ENCODE assay signal across 11 mouse cellular contexts in genomic region chr10:59981336-59981735, GRCm38 (mm10). TPM values are rescaled to one million over a fixed set of nuclear protein-coding genes. Genes with fewer than 3 reads are reported as not detected.
DNase-seq lines count a peak whose midpoint lies in the region; ATAC-seq and TF ChIP-seq lines count a peak whose summit lies in the region.
"Had no signal": no experiment of that assay in that cellular context is flagged by ENCODE, and none has a peak within 500 bp of the region (broad histone marks: within the 10 kb centered on the region; RNA-seq: fewer than 3 reads in every experiment).

No protein-coding gene starts in this region.

- intact Hi-C loops in heart, postnatal 36 days (cut with DNase I): no loop called here
- intact Hi-C loops in gastrocnemius, postnatal 14 days (cut with DNase I; ENCODE audit: low total_unique reads): no loop called here

- no peak for TF ChIP-seq CTCF in lung, postnatal 0 days (IDR thresholded peaks at IDR 0.05)

- no peak overlapping the region for H3K9ac ChIP-seq in lung, postnatal 0 days (replicated peaks; ENCODE audit: low read depth)
- no peak overlapping the region for H3K9ac ChIP-seq in limb, embryonic 13.5 days
- H3K9ac ChIP-seq: neural tube, embryonic 12.5 days had no signal

- peak; percentile 93 for DNase-seq in heart, adult 11 months
- DNase-seq in heart, postnatal 36 days: no peak
- DNase-seq in lung, postnatal 0 days (ENCODE audit: low spot score): no peak
- DNase-seq in lung, postnatal 10 days: no peak
- DNase-seq in thymus, postnatal 14 days: peak; percentile 80
- no peak for DNase-seq in gastrocnemius, postnatal 14 days
- DNase-seq: cerebellum, postnatal 25 days; gastrocnemius, postnatal 10 days had no signal

- 57% methylated on average over 4 of the region's 4 CpGs for WGBS in lung, postnatal 0 days
- WGBS in limb, embryonic 13.5 days: 85% methylated on average over 4 of the region's 4 CpGs

- H3K4me2 ChIP-seq in lung, postnatal 0 days (replicated peaks; ENCODE audit: low read depth, low read length): no peak overlapping the region
- H3K4me2 ChIP-seq in limb, embryonic 13.5 days (replicated peaks): no peak overlapping the region
- H3K4me2 ChIP-seq: neural tube, embryonic 12.5 days had no signal

- no peaks in the 10 kb centered on the region for H3K27me3 ChIP-seq in lung, postnatal 0 days (replicated peaks; ENCODE audit: insufficient read depth, low read length)
- no peaks in the 10 kb centered on the region for H3K27me3 ChIP-seq in limb, embryonic 13.5 days
- H3K27me3 ChIP-seq: neural tube, embryonic 12.5 days had no signal

- TF ChIP-seq EP300 in lung, postnatal 0 days (IDR thresholded peaks at IDR 0.05): no peak

- H3K4me1 ChIP-seq in lung, postnatal 0 days (ENCODE audit: insufficient read depth, low read depth, low read length): peaks cover 27% of the 10 kb centered on the region
- H3K4me1 ChIP-seq in limb, embryonic 13.5 days: peaks cover 21% of the 10 kb centered on the region

- H3K4me3 ChIP-seq in lung, postnatal 0 days (ENCODE audit: low read depth, low read length): no peak overlapping the region
- no peak overlapping the region for H3K4me3 ChIP-seq in limb, embryonic 13.5 days
- H3K4me3 ChIP-seq: neural tube, embryonic 12.5 days had no signal

- no peaks in the 10 kb centered on the region for H3K9me3 ChIP-seq in lung, postnatal 0 days (ENCODE audit: low read length)
- no peaks in the 10 kb centered on the region for H3K9me3 ChIP-seq in limb, embryonic 13.5 days
- H3K9me3 ChIP-seq: neural tube, embryonic 12.5 days had no signal

- no peaks in the 10 kb centered on the region for H3K36me3 ChIP-seq in lung, postnatal 0 days (ENCODE audit: insufficient read depth, low read length)
- H3K36me3 ChIP-seq in limb, embryonic 13.5 days: peaks cover 28% of the 10 kb centered on the region

- ATAC-seq in lung, postnatal 0 days: no peak
- ATAC-seq in limb, embryonic 13.5 days (ENCODE audit: low FRiP score, low read depth): no peak
- ATAC-seq in megakaryocyte progenitor cell, adult 5-6 weeks (replicated peaks; ENCODE audit: poor library complexity): no peak

- H3K27ac ChIP-seq in lung, postnatal 0 days (ENCODE audit: low read length): peak overlapping the region; percentile 54
- H3K27ac ChIP-seq in limb, embryonic 13.5 days: peak overlapping the region; percentile 10; the same call in 1 of the 2 replicates
- H3K27ac ChIP-seq: neural tube, embryonic 12.5 days had no signal

RNA-seq across cellular contexts. Expression of gene Ascc1, which starts 21.3 kb away (rescaled TPM):
- 10 to 100 TPM; 23.0 to 24.0 TPM for total RNA-seq in heart, postnatal 36 days (2021)
- polyA plus RNA-seq in lung, postnatal 0 days (2015; fragmentation: Nextera tagmentation; extraction: Ambion mirVana): 47.2 and 50.0 TPM in 2 replicates
- polyA plus RNA-seq in limb, embryonic 13.5 days (2015; fragmentation: Nextera tagmentation; extraction: Ambion mirVana): 44.9 and 46.0 TPM in 2 replicates
- total RNA-seq in gastrocnemius, postnatal 14 days (2021): 10 to 100 TPM; 11.2 to 13.2 TPM
- 38.3 and 38.9 TPM in 2 replicates for total RNA-seq in megakaryocyte progenitor cell, adult 5-6 weeks (2015)
- 27.8 and 33.2 TPM in 2 replicates for total RNA-seq in megakaryocyte progenitor cell, adult 5-6 weeks (2017)

RNA-seq across cellular contexts. Expression of gene Anapc16, which starts 21.6 kb away (rescaled TPM):
- total RNA-seq in heart, postnatal 36 days (2021): 10 to 100 TPM; 68.1 to 73.7 TPM
- 105 and 117 TPM in 2 replicates for polyA plus RNA-seq in lung, postnatal 0 days (2015; fragmentation: Nextera tagmentation; extraction: Ambion mirVana)
- 128 and 133 TPM in 2 replicates for polyA plus RNA-seq in limb, embryonic 13.5 days (2015; fragmentation: Nextera tagmentation; extraction: Ambion mirVana)
- total RNA-seq in gastrocnemius, postnatal 14 days (2021): 10 to 100 TPM; 35.6 to 47.3 TPM
- 54.5 and 55.9 TPM in 2 replicates for total RNA-seq in megakaryocyte progenitor cell, adult 5-6 weeks (2015)
- 32.6 and 35.1 TPM in 2 replicates for total RNA-seq in megakaryocyte progenitor cell, adult 5-6 weeks (2017)

RNA-seq across cellular contexts. Expression of gene Ddit4, which starts 29.7 kb away (rescaled TPM):
- total RNA-seq in heart, postnatal 36 days (2021): 10 to 100 TPM; 37.1 to 64.2 TPM
- polyA plus RNA-seq in lung, postnatal 0 days (2015; fragmentation: Nextera tagmentation; extraction: Ambion mirVana): 21.2 and 28.1 TPM in 2 replicates
- polyA plus RNA-seq in limb, embryonic 13.5 days (2015; fragmentation: Nextera tagmentation; extraction: Ambion mirVana): 75.9 and 77.0 TPM in 2 replicates
- total RNA-seq in gastrocnemius, postnatal 14 days (2021): 10 to 100 TPM; 15.4 to 70.6 TPM
- 0.37 and 2.4 TPM in 2 replicates for total RNA-seq in megakaryocyte progenitor cell, adult 5-6 weeks (2015)
- 0.41 and 0.42 TPM in 2 replicates for total RNA-seq in megakaryocyte progenitor cell, adult 5-6 weeks (2017)

Comparison
In these comparisons a context has a peak if more than half of its experiments do, and no peak if none do; other contexts are left out.
1. DNase-seq: peak in heart, adult 11 months (single experiment) and thymus, postnatal 14 days (single experiment); none in heart, postnatal 36 days (0 of 2), lung, postnatal 0 days (single experiment), lung, postnatal 10 days (single experiment) and gastrocnemius, postnatal 14 days (single experiment).
2. RNA of gene Ddit4, which starts 29.7 kb away (total RNA-seq): 15.4 to 70.6 TPM in gastrocnemius, postnatal 14 days and 37.1 to 64.2 TPM in heart, postnatal 36 days; 0.37 to 2.4 TPM in megakaryocyte progenitor cell, adult 5-6 weeks; every median in the first group is over 4 times any median in the second.